Mouse (Mus musculus): ENCODE measurements at regions not wholly inside any gene's neighbourhood (a gene's known extent, or its start where the extent isn't known, plus 50 kb on each side); places are given as distances from the start of the nearest gene placed in this dataset.

- TF ChIP-seq CTCF (IDR thresholded peaks at IDR 0.05; ENCODE audit: low read depth, low read length) (no peak), POLR2A (IDR thresholded peaks at IDR 0.05; ENCODE audit: insufficient read depth, low read length) (no peak)
- Histone ChIP-seq H3K9ac (ENCODE audit: low read depth, poor library complexity, severe bottlenecking) (no peak overlapping the region), H3K4me3 (ENCODE audit: low read depth, low read length) (no peak overlapping the region), H3K4me1 (ENCODE audit: control insufficient read depth, insufficient read depth, low read length) (no peaks in the 10 kb centered on the region), H3K27me3 (ENCODE audit: control insufficient read depth, insufficient read depth, low read length, poor library complexity, severe bottlenecking) (no peaks in the 10 kb centered on the region), H3K27ac (ENCODE audit: insufficient read depth, low read length) (no peak overlapping the region), H3K9me3 (replicated peaks; ENCODE audit: control insufficient read depth, insufficient read depth, low read length, poor library complexity, severe bottlenecking) (no peaks in the 10 kb centered on the region), H3K36me3 (ENCODE audit: control insufficient read depth, insufficient read depth, low read length, poor library complexity, severe bottlenecking) (no peaks in the 10 kb centered on the region)
These were observed 844.8 kb upstream of the Lrrc6 start for GRCm38 (mm10) chr15:67345179-67346148.

GRCm38 (mm10) chr15:67342050-67342449 lies 841.3 kb upstream of the Lrrc6 start:
- no peak for TF ChIP-seq POLR2A (IDR thresholded peaks at IDR 0.05; ENCODE audit: insufficient read depth, low read length)
- TF ChIP-seq EP300 (IDR thresholded peaks at IDR 0.05; ENCODE audit: insufficient read depth, low read depth, low read length): no peak
- TF ChIP-seq CTCF (IDR thresholded peaks at IDR 0.05; ENCODE audit: low read depth, low read length): no peak

GRCm38 (mm10) chr15:67337040-67337395 lies 836.3 kb upstream of the Lrrc6 start:
- Histone ChIP-seq H3K9ac (ENCODE audit: low read depth, poor library complexity, severe bottlenecking) (no peak overlapping the region), H3K4me1 (ENCODE audit: control insufficient read depth, insufficient read depth, low read length) (no peaks in the 10 kb centered on the region), H3K4me3 (ENCODE audit: low read depth, low read length) (no peak overlapping the region), H3K36me3 (ENCODE audit: control insufficient read depth, insufficient read depth, low read length, poor library complexity, severe bottlenecking) (no peaks in the 10 kb centered on the region), H3K9me3 (replicated peaks; ENCODE audit: control insufficient read depth, insufficient read depth, low read length, poor library complexity, severe bottlenecking) (no peaks in the 10 kb centered on the region; the same call in 1 of the 2 replicates), H3K27ac (ENCODE audit: insufficient read depth, low read length) (no peak overlapping the region), H3K27me3 (ENCODE audit: control insufficient read depth, insufficient read depth, low read length, poor library complexity, severe bottlenecking) (no peaks in the 10 kb centered on the region)
- TF ChIP-seq CTCF (IDR thresholded peaks at IDR 0.05; ENCODE audit: low read depth, low read length): no peak
- TF ChIP-seq POLR2A (IDR thresholded peaks at IDR 0.05; ENCODE audit: insufficient read depth, low read length): no peak
- no peak for TF ChIP-seq EP300 (IDR thresholded peaks at IDR 0.05; ENCODE audit: insufficient read depth, low read depth, low read length)

More at GRCm38 (mm10) chr15:67342050-67342449, 841.3 kb upstream of the Lrrc6 start:
- Histone ChIP-seq H3K9ac (ENCODE audit: low read depth, poor library complexity, severe bottlenecking) (no peak overlapping the region), H3K4me1 (ENCODE audit: control insufficient read depth, insufficient read depth, low read length) (no peaks in the 10 kb centered on the region), H3K36me3 (ENCODE audit: control insufficient read depth, insufficient read depth, low read length, poor library complexity, severe bottlenecking) (no peaks in the 10 kb centered on the region), H3K27ac (ENCODE audit: insufficient read depth, low read length) (no peak overlapping the region), H3K4me3 (ENCODE audit: low read depth, low read length) (no peak overlapping the region), H3K27me3 (ENCODE audit: control insufficient read depth, insufficient read depth, low read length, poor library complexity, severe bottlenecking) (no peaks in the 10 kb centered on the region), H3K9me3 (replicated peaks; ENCODE audit: control insufficient read depth, insufficient read depth, low read length, poor library complexity, severe bottlenecking) (no peaks in the 10 kb centered on the region)

GRCm38 (mm10) chr15:67336294-67337039 lies 835.8 kb upstream of the Lrrc6 start:
- Histone ChIP-seq H3K9me3 (replicated peaks; ENCODE audit: control insufficient read depth, insufficient read depth, low read length, poor library complexity, severe bottlenecking) (no peaks in the 10 kb centered on the region; the same call in 1 of the 2 replicates), H3K36me3 (ENCODE audit: control insufficient read depth, insufficient read depth, low read length, poor library complexity, severe bottlenecking) (no peaks in the 10 kb centered on the region), H3K27ac (ENCODE audit: insufficient read depth, low read length) (no peak overlapping the region), H3K9ac (ENCODE audit: low read depth, poor library complexity, severe bottlenecking) (no peak overlapping the region), H3K4me3 (ENCODE audit: low read depth, low read length) (no peak overlapping the region), H3K4me1 (ENCODE audit: control insufficient read depth, insufficient read depth, low read length) (no peaks in the 10 kb centered on the region), H3K27me3 (ENCODE audit: control insufficient read depth, insufficient read depth, low read length, poor library complexity, severe bottlenecking) (no peaks in the 10 kb centered on the region)
- TF ChIP-seq POLR2A (IDR thresholded peaks at IDR 0.05; ENCODE audit: insufficient read depth, low read length) (no peak), EP300 (IDR thresholded peaks at IDR 0.05; ENCODE audit: insufficient read depth, low read depth, low read length) (no peak), CTCF (IDR thresholded peaks at IDR 0.05; ENCODE audit: low read depth, low read length) (no peak)

GRCm38 (mm10) chr15:67332521-67332920 lies 831.8 kb upstream of the Lrrc6 start:
- Histone ChIP-seq H3K4me1 (ENCODE audit: control insufficient read depth, insufficient read depth, low read length) (no peaks in the 10 kb centered on the region), H3K9ac (ENCODE audit: low read depth, poor library complexity, severe bottlenecking) (no peak overlapping the region), H3K36me3 (ENCODE audit: control insufficient read depth, insufficient read depth, low read length, poor library complexity, severe bottlenecking) (no peaks in the 10 kb centered on the region), H3K27me3 (ENCODE audit: control insufficient read depth, insufficient read depth, low read length, poor library complexity, severe bottlenecking) (no peaks in the 10 kb centered on the region), H3K9me3 (replicated peaks; ENCODE audit: control insufficient read depth, insufficient read depth, low read length, poor library complexity, severe bottlenecking) (no peaks in the 10 kb centered on the region; the same call in 1 of the 2 replicates), H3K27ac (ENCODE audit: insufficient read depth, low read length) (no peak overlapping the region), H3K4me3 (ENCODE audit: low read depth, low read length) (no peak overlapping the region)
- TF ChIP-seq CTCF (IDR thresholded peaks at IDR 0.05; ENCODE audit: low read depth, low read length) (no peak), EP300 (IDR thresholded peaks at IDR 0.05; ENCODE audit: insufficient read depth, low read depth, low read length) (no peak), POLR2A (IDR thresholded peaks at IDR 0.05; ENCODE audit: insufficient read depth, low read length) (no peak)

All from ES-Bruce4 (cell line).